Mouse (Mus musculus): Measurements from ENCODE around the gene Frmd5.
A peak's percentile ranks its signal among the peaks of the same experiment; 100 is the strongest.

The Frmd5 gene

GRCm38 (mm10) chr2:121614483-121615198, 192.2 kb downstream of the Frmd5 start:
- DNase-seq, result no peak

DNA sequence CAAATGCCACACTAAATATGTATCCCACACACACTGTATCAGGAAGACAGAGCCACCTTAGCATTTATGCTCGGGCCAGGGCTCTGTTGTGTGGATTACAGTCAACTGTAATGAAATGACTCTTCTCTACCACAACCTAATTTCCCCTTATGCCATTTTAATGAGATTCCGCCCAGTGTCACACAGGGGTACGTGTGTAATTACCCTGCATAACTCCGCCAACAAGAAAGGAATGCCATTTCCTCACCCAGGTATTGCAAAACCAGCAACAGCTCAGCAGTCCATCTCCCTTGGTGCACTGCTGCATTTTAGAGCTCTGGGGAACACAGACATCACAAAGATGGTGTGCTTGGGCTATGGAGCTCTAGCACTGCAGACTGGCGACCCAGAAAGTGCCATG, 194.8 kb downstream of the Frmd5 start:
- no peak for DNase-seq

- no peak for DNase-seq
Observed at GRCm38 (mm10) chr2:121610008-121610884, 196.6 kb downstream of the Frmd5 start.

DNA sequence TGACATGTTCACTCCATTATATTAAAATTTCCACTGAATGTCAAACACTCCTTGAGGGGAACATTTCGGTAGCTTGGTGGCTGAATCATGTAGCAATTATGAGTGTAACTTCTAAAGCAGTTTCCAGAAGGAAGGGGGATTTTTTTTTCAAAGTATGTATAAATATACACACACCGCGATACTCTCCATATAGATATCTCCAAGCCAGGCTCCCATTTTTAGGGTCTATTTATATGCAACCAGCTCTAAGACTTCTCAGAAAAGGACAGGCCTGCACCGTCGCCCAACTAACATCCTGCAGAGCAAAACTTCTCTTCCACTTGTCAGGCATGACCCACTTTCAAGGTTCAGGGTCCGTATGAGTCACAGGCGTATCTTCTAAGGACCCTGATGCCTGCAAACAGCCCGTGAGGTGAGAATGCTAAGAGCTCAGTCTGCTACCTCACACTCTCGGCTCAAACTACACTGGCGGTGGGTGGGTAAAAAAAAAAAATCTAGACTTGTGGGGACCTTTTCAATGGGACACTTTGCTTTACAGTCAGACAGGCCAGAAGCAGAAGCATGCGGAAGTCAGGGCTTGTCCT, 197.7 kb downstream of the Frmd5 start:
- DNase-seq, result no peak

DNA sequence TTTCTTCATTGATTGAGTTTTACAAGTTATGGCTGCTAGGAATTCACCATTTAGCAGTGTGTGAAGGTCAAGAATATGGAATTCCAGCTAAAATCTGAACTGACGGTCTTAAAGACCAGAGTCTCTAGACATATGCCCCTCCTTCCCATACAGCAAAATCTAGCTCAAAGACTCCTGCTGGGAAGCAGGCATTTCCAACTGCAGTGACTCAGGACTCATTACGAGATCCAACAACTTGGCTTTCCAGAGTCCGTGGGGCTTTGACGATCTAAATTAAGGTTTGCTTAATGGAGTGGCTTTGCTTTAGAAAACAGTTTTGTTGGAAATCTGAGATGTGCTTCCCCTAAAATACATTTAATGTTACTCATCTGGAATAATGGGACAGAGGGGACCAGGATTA, 204.5 kb downstream of the Frmd5 start:
- DNase-seq, result no peak

DNA sequence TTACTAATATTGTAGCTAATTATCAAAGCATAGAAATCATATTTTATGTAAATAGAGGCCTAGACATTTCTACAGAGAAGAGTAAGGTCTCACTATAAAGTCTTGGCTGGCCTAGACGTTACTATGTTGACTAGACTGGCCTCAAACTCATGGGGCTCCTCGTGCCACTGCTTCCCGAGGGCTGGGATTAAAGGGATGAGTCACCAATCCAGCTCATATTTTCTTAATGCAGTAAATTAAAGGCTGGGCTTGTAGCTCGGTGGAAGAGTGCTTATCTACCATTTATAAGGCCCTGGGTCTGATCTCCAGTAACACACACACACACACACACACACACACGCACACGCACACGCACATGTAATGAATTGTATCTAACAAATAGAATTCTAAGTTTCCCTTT, 205.3 kb downstream of the Frmd5 start:
- no peak for DNase-seq

DNA sequence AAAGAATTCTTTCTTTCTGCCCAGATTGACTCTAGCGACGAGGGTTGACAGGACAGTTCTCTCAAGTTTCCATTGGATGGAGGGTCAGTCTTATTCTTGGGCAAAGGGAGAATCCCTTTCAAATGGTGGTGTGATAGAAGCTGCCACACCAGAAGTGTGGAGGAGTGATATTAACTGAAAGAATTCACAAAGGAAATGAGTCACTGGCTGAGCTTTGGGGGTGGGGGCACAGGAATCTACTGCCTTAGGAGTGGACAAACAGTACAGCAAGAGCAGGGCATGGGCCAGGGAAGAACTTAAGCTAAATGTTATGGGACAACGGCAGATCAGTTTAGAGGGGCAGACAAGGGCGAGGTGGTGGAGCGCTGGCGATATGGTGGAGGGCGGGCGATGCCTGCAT, 206.2 kb downstream of the Frmd5 start:
- DNase-seq, result no peak

DNA sequence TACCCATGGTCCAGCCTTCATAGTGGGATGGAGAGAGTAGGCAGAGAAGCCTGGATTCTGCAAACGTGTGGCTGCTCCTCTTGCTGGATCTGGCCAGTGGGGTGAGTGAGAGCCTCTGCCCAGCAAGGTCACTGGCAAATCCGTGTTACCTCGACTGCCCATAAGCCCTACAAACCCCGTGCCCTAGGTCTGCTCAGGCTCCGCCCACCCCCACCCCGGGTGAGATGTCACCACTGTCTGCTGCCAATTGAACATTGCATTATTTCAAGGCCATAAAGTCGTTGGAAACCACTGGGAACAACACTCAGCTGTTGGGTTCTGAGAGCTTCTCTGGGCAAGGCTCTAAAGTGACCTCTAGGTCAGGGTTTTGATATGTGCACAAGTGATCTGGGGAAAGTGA, 208.6 kb downstream of the Frmd5 start:
- DNase-seq, result no peak

- no peak for DNase-seq
Observed at GRCm38 (mm10) chr2:121596621-121597020, 210.3 kb downstream of the Frmd5 start.

DNA sequence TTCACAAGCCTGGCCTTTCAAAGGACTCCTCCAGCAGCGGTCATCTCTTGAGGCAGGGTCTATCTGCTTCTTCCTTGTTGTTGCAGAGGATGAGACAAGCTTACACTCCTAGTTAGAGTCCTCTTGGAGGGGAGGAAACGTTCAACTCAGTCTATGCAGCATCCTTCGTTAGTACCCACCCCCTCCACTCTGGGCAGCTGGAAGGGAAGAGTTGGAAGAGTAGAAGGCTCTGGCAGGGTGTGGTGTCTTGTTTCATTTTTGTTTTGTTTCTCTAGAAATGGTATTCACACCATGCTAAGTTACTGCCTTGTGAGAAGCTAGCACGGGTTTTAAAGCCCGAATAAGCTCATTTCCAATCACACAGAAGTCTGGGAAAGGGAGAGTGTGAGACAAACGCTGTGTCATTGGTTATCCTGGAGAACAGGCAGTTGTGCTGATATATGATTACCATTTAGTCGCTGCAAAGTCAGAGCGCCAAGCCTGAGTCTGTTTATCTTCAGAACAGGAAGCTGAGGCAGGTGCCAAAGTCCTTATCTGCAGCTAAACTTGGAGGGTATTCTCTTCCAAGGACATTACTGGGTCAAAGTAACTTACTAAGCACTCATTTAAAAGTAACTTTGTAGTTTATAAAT, 212.1 kb downstream of the Frmd5 start:
- no peak for DNase-seq

GRCm38 (mm10) chr2:121594131-121594530, 212.8 kb downstream of the Frmd5 start:
- no peak for DNase-seq

- DNase-seq, result no peak
Observed at GRCm38 (mm10) chr2:121588309-121588694, 218.6 kb downstream of the Frmd5 start.

DNA sequence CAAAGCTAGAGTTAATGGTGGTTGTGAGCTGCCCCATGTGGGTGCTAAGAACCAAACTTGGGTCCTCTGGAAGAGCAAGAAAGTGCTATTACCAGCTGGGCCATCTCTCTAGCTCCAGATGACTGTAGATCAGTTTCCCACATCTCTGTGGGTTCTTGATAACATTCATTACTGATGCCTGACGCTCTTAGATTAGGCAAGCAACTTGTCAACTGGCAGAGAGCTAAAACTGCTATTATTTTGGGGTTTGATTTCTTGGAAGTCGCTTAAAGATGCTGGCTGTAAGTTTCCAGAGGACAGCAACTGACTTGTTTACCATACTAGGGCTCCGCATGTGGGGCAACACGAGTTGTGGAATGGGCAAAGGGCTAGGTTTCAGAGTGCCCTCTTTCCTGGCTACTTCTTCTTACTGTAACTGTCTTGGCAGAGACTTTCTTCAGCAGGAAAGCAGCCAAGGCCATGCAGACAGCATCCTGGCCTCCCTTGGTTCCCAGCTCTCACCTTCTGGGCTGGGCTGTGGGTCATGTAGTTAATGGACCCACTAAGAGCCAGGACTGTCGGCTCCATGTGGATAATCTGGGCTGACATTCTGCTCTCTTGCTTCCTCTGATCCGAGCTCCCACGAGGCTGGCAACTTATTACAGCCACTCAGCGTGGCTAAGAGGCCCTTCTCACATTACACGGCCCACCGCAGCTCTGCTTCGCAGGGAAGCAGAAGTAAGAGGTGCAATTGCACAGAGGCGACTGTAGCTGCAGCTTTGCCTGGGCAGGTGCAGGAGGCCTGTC, 219.2 kb downstream of the Frmd5 start:
- no peak for DNase-seq

GRCm38 (mm10) chr2:121584705-121585104, 222.2 kb downstream of the Frmd5 start:
- no peak for DNase-seq

- no peak for DNase-seq
Observed at GRCm38 (mm10) chr2:121583468-121584116, 223.3 kb downstream of the Frmd5 start.

GRCm38 (mm10) chr2:121582809-121583376, 224.0 kb downstream of the Frmd5 start:
- DNase-seq, result no peak

- no peak for DNase-seq
Observed at GRCm38 (mm10) chr2:121575741-121576201, 231.1 kb downstream of the Frmd5 start.

GRCm38 (mm10) chr2:121574066-121574630, 232.7 kb downstream of the Frmd5 start:
- no peak for DNase-seq

GRCm38 (mm10) chr2:121571780-121572179, 235.1 kb downstream of the Frmd5 start:
- DNase-seq, result peak; percentile 14 to 66

DNA sequence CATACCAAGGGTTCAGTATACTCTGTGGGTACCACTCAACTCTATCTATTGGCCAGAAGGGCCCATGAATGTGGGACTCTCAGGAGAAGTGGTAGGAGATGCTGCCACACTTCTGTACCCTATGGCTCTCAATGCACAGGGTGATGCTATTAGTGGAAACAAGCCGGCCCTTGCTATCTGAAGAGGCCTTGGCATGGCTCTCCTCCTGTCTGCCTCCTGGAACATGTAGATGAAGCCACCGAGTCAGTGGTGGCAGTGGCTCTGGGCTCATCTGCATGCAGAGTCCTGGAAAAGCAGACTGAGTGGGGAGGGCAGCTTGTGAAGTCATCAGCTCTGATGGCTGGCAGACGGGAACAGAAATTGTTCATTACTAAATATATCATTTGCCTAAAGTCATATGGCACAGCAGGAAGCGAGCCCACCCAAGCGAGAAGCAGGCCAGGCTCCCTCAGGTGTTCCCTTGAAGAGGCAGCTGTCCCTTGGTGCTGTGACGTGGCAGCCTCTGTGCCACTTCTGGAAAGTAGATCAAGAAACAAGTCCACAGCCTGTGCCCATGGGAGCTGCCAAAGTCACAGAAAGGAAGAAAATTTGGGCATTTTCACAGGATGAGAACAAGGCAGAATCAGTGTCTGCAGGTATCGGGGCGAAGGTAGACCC, 235.8 kb downstream of the Frmd5 start:
- no peak for DNase-seq

GRCm38 (mm10) chr2:121570049-121570448, 236.8 kb downstream of the Frmd5 start:
- no peak for DNase-seq

All from spleen, adult 18-20 months (tissue).